Mouse (Mus musculus) erythroblast, embryonic 14.5 days (primary cell): ENCODE measurements around the gene Krt80.

ENCODE experiments used
- GATA1 ChIP-seq: IDR thresholded peaks from 2 replicates; pipeline ENCODE4 v1.6.1; 2012; ENCODE audit warnings: low read length, inconsistent platforms, mixed read lengths
- TAL1 ChIP-seq: IDR thresholded peaks from 3 replicates; pipeline ENCODE4 v1.6.1; 2012; ENCODE audit warnings: low read length, inconsistent platforms, mixed read lengths

DNA sequence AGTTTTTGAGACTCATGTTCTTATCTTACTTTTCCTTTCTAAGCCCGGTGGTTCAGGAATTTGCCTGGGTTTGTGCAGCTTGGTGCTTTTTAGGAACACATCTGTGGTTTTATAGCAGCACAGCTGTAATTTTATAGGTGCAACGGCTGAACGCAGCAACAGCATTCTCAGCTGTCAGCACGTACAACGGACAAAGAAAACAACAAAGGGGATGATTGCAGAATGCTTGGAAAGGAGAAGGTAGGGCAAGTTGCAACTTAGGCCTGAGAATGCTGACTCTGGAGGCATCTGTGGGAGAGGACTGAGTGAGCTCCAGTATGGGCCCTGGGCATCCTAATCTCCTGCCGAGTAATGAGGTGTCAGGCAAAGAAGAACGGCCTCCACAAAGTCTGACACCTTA is 26.5 kb upstream of the Krt80 start:
- TF ChIP-seq TAL1 (no peak), GATA1 (no peak)
